Mouse (Mus musculus) stomach, postnatal 0 days (tissue): ENCODE measurements around the gene Slc5a5.

Source experiments
- CTCF ChIP-seq: IDR thresholded peaks from 2 replicates; pipeline ENCODE4 v1.5.1; 2016; ENCODE audit warnings: antibody characterized with exemption, low read depth, mild to moderate bottlenecking, moderate library complexity
- EP300 ChIP-seq: optimal IDR thresholded peaks from 2 replicates; pipeline ENCODE3; 2016; ENCODE audit warnings: antibody characterized with exemption

DNA sequence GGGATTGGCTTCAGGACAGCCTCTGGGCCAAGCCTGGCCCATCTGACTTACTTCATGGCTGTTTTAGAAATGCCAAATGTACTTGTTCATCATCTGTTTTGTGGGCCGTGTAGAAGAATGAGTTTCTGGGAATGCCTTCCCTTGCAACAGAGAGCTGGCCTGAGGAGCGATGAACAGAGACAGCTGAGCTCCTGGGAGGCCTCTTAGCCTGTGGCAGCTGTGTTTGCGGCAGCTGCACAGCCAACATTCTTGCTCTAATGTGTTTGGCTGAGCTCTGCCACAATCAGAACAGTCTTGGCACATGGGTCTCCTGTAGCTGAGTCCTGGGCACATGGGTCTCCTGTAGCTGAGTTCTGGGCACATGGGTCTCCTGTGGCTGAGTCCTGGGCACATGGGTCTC lies 35.5 kb upstream of the Slc5a5 start:
- TF ChIP-seq CTCF: no peak
- TF ChIP-seq EP300: no peak
